Comparison of ENCODE assay signal across 8 mouse cellular contexts in the genomic region with DNA sequence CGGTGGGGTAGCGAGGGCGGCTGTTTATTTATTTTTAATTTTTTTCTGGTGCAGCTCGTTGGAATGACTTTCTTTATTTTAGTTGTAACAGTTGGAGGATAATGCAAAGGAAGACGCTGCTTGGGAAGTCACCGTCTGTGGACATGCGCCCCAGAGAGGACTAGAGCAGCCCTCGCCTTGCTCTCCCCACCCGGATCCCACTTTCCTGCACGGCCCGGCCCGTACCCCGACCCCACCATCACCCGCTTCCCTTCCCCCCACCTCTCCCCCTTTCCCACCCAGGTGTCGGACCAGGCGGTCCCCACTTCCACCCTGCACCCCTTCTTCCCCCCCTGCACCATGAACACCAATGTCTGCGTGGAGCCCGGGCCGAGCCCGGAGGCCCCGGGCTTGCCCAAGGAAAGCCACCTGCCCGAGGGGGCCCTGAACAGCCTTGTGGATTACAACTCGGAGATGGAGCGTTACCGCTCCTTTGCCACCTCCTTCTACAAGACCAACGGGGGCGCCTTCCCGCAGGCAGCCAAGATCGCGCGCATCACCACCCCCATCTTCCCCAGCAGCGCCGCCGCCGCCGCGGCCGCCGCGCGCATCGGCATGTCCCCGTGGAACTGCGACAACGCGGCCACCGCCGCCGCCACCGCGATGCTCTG. TPM values are rescaled to one million over a fixed set of nuclear protein-coding genes. Genes with fewer than 3 reads are reported as not detected.
A peak's percentile ranks its signal among the peaks of the same experiment; 100 is the strongest.
DNase-seq lines count a peak whose midpoint lies in the region; ATAC-seq lines count a peak whose summit lies in the region.

No protein-coding gene starts in this region.

- peak overlapping the region; percentile 88 for H3K4me2 ChIP-seq in limb, embryonic 11.5 days (ENCODE audit: low read depth, severe bottlenecking)
- peak overlapping the region; percentile 81 for H3K4me2 ChIP-seq in midbrain, embryonic 15.5 days

- H3K9ac ChIP-seq in limb, embryonic 11.5 days (ENCODE audit: low read length), result peak overlapping the region; percentile 86
- peak overlapping the region; percentile 76 for H3K9ac ChIP-seq in midbrain, embryonic 15.5 days

- H3K36me3 ChIP-seq in limb, embryonic 11.5 days (ENCODE audit: control insufficient read depth, insufficient read depth, low read length), result no peaks in the 10 kb centered on the region
- H3K36me3 ChIP-seq in midbrain, embryonic 15.5 days (replicated peaks), result no peaks in the 10 kb centered on the region

- no peaks in the 10 kb centered on the region for H3K27me3 ChIP-seq in limb, embryonic 11.5 days (ENCODE audit: control insufficient read depth, insufficient read depth, low read length)
- H3K27me3 ChIP-seq in midbrain, embryonic 15.5 days (replicated peaks), result no peaks in the 10 kb centered on the region

- WGBS in limb, embryonic 11.5 days, result 0% methylated on average over 49 of the region's 51 CpGs
- under 1% methylated on average over 49 of the region's 51 CpGs for WGBS in midbrain, embryonic 15.5 days

- DNase-seq in layer of hippocampus, adult 11-12 months (ENCODE audit: low spot score), result peak; percentile 63
- DNase-seq in layer of hippocampus, adult 9-10 months (ENCODE audit: low spot score), result no peak
- DNase-seq in embryo, embryonic 10.5 days (ENCODE audit: low spot score), result peak; percentile 62
- DNase-seq in heart, adult 11 months, result peak; percentile 96
- DNase-seq in kidney, adult 18-20 months, result peak; percentile 36
- DNase-seq in limb, embryonic 11.5 days (ENCODE audit: low spot score), result peak; percentile 70
- DNase-seq in telencephalon, adult 2 months (ENCODE audit: low read depth, low spot score), result peak; percentile 47

- peak; percentile 23; the same call in 1 of the 2 replicates for ATAC-seq in limb, embryonic 11.5 days (ENCODE audit: insufficient number of reproducible peaks, low FRiP score, low TSS enrichment, low read depth)
- peak; percentile 25 for ATAC-seq in midbrain, embryonic 15.5 days (replicated peaks)

- peak overlapping the region; percentile 91 for H3K27ac ChIP-seq in limb, embryonic 11.5 days (replicated peaks; ENCODE audit: low read depth, low read length)
- peak overlapping the region; percentile 99 for H3K27ac ChIP-seq in midbrain, embryonic 15.5 days

- peaks cover 7% of the 10 kb centered on the region; the same call in 1 of the 2 replicates for H3K4me1 ChIP-seq in limb, embryonic 11.5 days (ENCODE audit: control insufficient read depth, insufficient read depth, low read length)
- H3K4me1 ChIP-seq in midbrain, embryonic 15.5 days, result peaks cover 30% of the 10 kb centered on the region

- H3K4me3 ChIP-seq in limb, embryonic 11.5 days (ENCODE audit: low read depth, low read length), result peak overlapping the region; percentile 54
- peak overlapping the region; percentile 58 for H3K4me3 ChIP-seq in midbrain, embryonic 15.5 days

- H3K9me3 ChIP-seq in limb, embryonic 11.5 days (ENCODE audit: control insufficient read depth, low read length), result no peaks in the 10 kb centered on the region
- no peaks in the 10 kb centered on the region for H3K9me3 ChIP-seq in midbrain, embryonic 15.5 days

RNA-seq across cellular contexts. Expression of gene Cxxc4, which starts 3.2 kb away (rescaled TPM):
- polyA plus RNA-seq in limb, embryonic 11.5 days (2014; fragmentation: Nextera tagmentation; extraction: Ambion mirVana), result 7.9 and 9.1 TPM in 2 replicates
- polyA plus RNA-seq in midbrain, embryonic 15.5 days (2015; fragmentation: Nextera tagmentation; extraction: Ambion mirVana), result 41.1 and 44.8 TPM in 2 replicates
